Mouse (Mus musculus): ENCODE measurements at regions not wholly inside any gene's neighbourhood (a gene's known extent, or its start where the extent isn't known, plus 50 kb on each side); places are given as distances from the start of the nearest gene placed in this dataset.
"Not testable (repeated sequence)": the region's sequence is repeated elsewhere in the genome, so short reads cannot be mapped to it uniquely, and the experiment has no call there.

DNA sequence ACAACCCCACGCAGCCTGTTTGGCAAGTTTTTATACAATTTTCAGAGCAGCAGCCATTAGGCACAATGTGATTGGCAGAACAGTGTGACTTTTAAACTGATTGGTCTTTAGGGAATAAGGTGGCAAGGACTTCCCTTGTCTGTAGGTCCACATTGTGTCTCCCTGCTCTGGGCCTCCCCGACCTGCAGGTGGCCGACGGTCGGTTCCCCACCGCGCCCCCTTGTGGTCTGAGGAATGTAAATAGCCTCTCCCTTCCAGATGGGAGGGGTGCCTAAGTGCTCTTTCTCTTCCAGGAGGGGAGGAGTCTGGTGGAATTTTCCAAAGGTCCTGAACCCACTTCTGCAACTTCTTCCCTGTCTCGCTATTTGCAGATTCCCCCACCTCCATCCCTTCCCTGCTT is 52.5 kb upstream of the Prr5 start:
- not testable (repeated sequence) for H3K4me3 ChIP-seq (ENCODE audit: control insufficient read depth in 1 of 2, insufficient read depth in 1 of 2, low read depth in 2 of 2, low read length in 2 of 2); H3K27ac ChIP-seq (ENCODE audit: control insufficient read depth, low read depth, low read length); H3K9ac ChIP-seq (ENCODE audit: control insufficient read depth, low read depth, low read length, poor library complexity, severe bottlenecking); H3K79me2 ChIP-seq (ENCODE audit: control insufficient read depth, insufficient read depth, low read length, poor library complexity); H3K4me1 ChIP-seq (ENCODE audit: control insufficient read depth in 1 of 2, insufficient read depth in 2 of 2, low read length in 2 of 2); H3K36me3 ChIP-seq (ENCODE audit: control insufficient read depth in 1 of 2, insufficient read depth in 2 of 2, low read length in 2 of 2); H3K27me3 ChIP-seq (ENCODE audit: control insufficient read depth in 1 of 2, insufficient read depth in 2 of 2, low read length in 2 of 2); H3K9me3 ChIP-seq (replicated peaks; ENCODE audit: insufficient read depth, low read length)
- TF ChIP-seq CTCF (IDR thresholded peaks at IDR 0.05 in 2 of 3, conservative IDR thresholded peaks at IDR 0.05 in 1 of 3; ENCODE audit: control insufficient read depth in 1 of 3, insufficient read depth in 1 of 3, low read depth in 2 of 3, low read length in 3 of 3, poor library complexity in 1 of 3, severe bottlenecking in 1 of 3) (peak; percentile 41 to 85 (median 77)), RAD21 (IDR thresholded peaks at IDR 0.05; ENCODE audit: low read depth, low read length) (peak; percentile 48), MAZ (IDR thresholded peaks at IDR 0.05; ENCODE audit: low read depth, low read length) (peak; percentile 74; the same call in 1 of the 2 replicates), SMC3 (IDR thresholded peaks at IDR 0.05; ENCODE audit: low read depth, low read length) (peak; percentile 83), ZC3H11A (IDR thresholded peaks at IDR 0.05; ENCODE audit: low read depth, low read length) (0 out of 2 replicates have a peak, but pooled peaks have one; percentile 6)
- DNase-seq (ENCODE audit: low read depth, low spot score), result peak; percentile 71

DNA sequence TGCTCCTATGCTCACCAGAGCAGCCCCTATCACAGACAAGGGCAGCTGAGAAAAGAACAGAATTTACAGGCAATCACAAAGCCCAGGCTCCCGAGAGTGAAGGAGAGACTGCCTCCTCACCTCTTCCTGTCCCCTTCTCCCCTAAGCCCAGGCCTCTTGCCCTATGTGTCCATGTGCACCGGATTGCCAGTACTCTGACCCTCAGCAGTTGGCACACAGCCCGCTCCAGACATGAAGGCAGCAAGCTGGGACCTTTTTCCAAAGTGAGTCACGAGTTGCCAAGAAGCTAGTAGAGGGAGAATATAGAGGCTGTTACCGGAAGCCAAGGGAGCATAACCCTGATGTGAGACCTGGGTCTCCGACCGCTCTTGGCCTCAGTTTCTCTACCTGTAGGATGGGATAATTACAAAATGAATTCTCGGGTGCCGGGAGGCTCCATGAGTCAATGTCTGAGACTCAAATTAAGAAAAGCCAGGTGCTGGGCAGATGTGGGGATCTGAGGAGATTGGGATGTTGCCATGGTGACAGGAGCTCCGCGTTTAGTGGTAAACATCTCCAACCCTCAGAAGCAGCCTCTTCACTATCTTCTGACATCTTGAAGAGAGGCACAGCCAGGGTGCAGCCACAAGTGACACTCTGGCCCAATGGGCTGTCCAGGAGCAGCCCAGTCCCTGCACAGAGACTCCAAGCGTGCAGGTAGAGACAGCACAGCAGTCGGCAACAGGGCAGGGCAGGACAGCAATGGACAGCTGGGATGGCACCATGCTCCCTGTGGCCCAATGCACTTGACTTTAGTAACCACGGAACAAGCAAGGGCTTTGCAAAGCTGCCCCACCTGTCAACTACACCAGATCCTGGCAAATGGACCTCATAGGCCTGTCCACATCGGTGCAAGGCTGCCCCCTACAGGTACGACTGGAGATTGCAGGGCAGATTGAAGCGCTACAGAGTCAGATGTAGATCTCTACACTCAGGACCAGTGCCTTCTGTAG is 55.6 kb upstream of the Prr5 start:
- no peaks in the 10 kb centered on the region for H3K9me3 ChIP-seq (replicated peaks; ENCODE audit: insufficient read depth, low read length)
- H3K9ac ChIP-seq (ENCODE audit: control insufficient read depth, low read depth, low read length, poor library complexity, severe bottlenecking), result no peak overlapping the region
- peak; percentile 74 for DNase-seq (ENCODE audit: low read depth, low spot score)
- H3K27ac ChIP-seq (ENCODE audit: control insufficient read depth, low read depth, low read length), result no peak overlapping the region
- peaks cover 4 to 18% of the 10 kb centered on the region in 2 experiments for H3K4me1 ChIP-seq (ENCODE audit: control insufficient read depth in 1 of 2, insufficient read depth in 2 of 2, low read length in 2 of 2)
- H3K27me3 ChIP-seq (ENCODE audit: control insufficient read depth in 1 of 2, insufficient read depth in 2 of 2, low read length in 2 of 2), result no peaks in the 10 kb centered on the region
- H3K36me3 ChIP-seq (ENCODE audit: control insufficient read depth in 1 of 2, insufficient read depth in 2 of 2, low read length in 2 of 2), result peaks cover 0 to 13% of the 10 kb centered on the region in 2 experiments; a peak in 2 of 4 replicates
- no peaks in the 10 kb centered on the region for H3K79me2 ChIP-seq (ENCODE audit: control insufficient read depth, insufficient read depth, low read length, poor library complexity)
- no peak overlapping the region for H3K4me3 ChIP-seq (ENCODE audit: control insufficient read depth in 1 of 2, insufficient read depth in 1 of 2, low read depth in 2 of 2, low read length in 2 of 2)
- TF ChIP-seq ZKSCAN1 (IDR thresholded peaks at IDR 0.05; ENCODE audit: low read depth, low read length) (no peak), GABPA (IDR thresholded peaks at IDR 0.05; ENCODE audit: low read depth, low read length) (no peak), SIN3A (IDR thresholded peaks at IDR 0.05; ENCODE audit: low read length) (no peak), USF1 (IDR thresholded peaks at IDR 0.05; ENCODE audit: low read depth, low read length) (no peak), MEF2A (IDR thresholded peaks at IDR 0.05; ENCODE audit: extremely low read depth, insufficient replicate concordance, low read depth, low read length, poor library complexity, severe bottlenecking) (no peak), NRF1 (IDR thresholded peaks at IDR 0.05; ENCODE audit: insufficient read depth, low read depth, low read length, poor library complexity, severe bottlenecking) (no peak), MAZ (IDR thresholded peaks at IDR 0.05; ENCODE audit: low read depth, low read length) (no peak), MAX (IDR thresholded peaks at IDR 0.05; ENCODE audit: low read length) (no peak), CHD2 (IDR thresholded peaks at IDR 0.05; ENCODE audit: low read length) (no peak), TBP (IDR thresholded peaks at IDR 0.05; ENCODE audit: low read depth, low read length) (no peak), ELF1 (IDR thresholded peaks at IDR 0.05; ENCODE audit: low read depth, low read length) (peak; percentile 20; the same call in 1 of the 2 replicates), BHLHE40 (IDR thresholded peaks at IDR 0.05; ENCODE audit: borderline replicate concordance, low read depth, low read length) (0 out of 2 replicates have a peak, but pooled peaks have one; percentile 40), CHD1 (IDR thresholded peaks at IDR 0.05; ENCODE audit: low read depth, low read length) (no peak), ZMIZ1 (IDR thresholded peaks at IDR 0.05; ENCODE audit: low read depth, low read length) (no peak), MYC (IDR thresholded peaks at IDR 0.05; ENCODE audit: low read depth, low read length) (no peak), ZC3H11A (IDR thresholded peaks at IDR 0.05; ENCODE audit: low read depth, low read length) (peak; percentile 87), TAL1 (IDR thresholded peaks at IDR 0.05; ENCODE audit: low read length) (no peak), POLR2AphosphoS5 (IDR thresholded peaks at IDR 0.05; ENCODE audit: borderline replicate concordance, low read depth, low read length) (no peak), CTCF (IDR thresholded peaks at IDR 0.05 in 2 of 3, conservative IDR thresholded peaks at IDR 0.05 in 1 of 3; ENCODE audit: control insufficient read depth in 1 of 3, insufficient read depth in 1 of 3, low read depth in 2 of 3, low read length in 3 of 3, poor library complexity in 1 of 3, severe bottlenecking in 1 of 3) (peak; percentile 97 to 98 (median 98)), RAD21 (IDR thresholded peaks at IDR 0.05; ENCODE audit: low read depth, low read length) (peak; percentile 96), E2F4 (IDR thresholded peaks at IDR 0.05; ENCODE audit: borderline replicate concordance, low read depth, low read length) (no peak), UBTF (IDR thresholded peaks at IDR 0.05; ENCODE audit: borderline replicate concordance, insufficient read depth, low read depth, low read length) (no peak), SMC3 (IDR thresholded peaks at IDR 0.05; ENCODE audit: low read depth, low read length) (peak; percentile 91), POLR2A (IDR thresholded peaks at IDR 0.05; ENCODE audit: control insufficient read depth in 1 of 2, insufficient read depth in 1 of 2, low read depth in 1 of 2, low read length in 2 of 2, poor library complexity in 1 of 2) (no peak), GATA1 (IDR thresholded peaks at IDR 0.05; ENCODE audit: low read depth, low read length) (no peak), EP300 (IDR thresholded peaks at IDR 0.05; ENCODE audit: low read depth in 1 of 2, low read length in 2 of 2) (no peak), ZNF384 (IDR thresholded peaks at IDR 0.05; ENCODE audit: low read depth, low read length) (no peak)
